Mouse (Mus musculus) ES-E14 (cell line): Measurements from ENCODE around the gene Lztr1.

Experiments
- HCFC1 ChIP-seq: IDR thresholded peaks from 2 replicates; pipeline ENCODE4 v1.6.1; 2012; ENCODE audit warnings: low read length, inconsistent platforms, borderline replicate concordance; ENCODE audit not compliant: insufficient read depth
- ZC3H11A ChIP-seq: IDR thresholded peaks from 2 replicates; pipeline ENCODE4 v1.6.1; 2012; ENCODE audit warnings: low read depth, mild to moderate bottlenecking, inconsistent platforms, low read length, borderline replicate concordance

DNA sequence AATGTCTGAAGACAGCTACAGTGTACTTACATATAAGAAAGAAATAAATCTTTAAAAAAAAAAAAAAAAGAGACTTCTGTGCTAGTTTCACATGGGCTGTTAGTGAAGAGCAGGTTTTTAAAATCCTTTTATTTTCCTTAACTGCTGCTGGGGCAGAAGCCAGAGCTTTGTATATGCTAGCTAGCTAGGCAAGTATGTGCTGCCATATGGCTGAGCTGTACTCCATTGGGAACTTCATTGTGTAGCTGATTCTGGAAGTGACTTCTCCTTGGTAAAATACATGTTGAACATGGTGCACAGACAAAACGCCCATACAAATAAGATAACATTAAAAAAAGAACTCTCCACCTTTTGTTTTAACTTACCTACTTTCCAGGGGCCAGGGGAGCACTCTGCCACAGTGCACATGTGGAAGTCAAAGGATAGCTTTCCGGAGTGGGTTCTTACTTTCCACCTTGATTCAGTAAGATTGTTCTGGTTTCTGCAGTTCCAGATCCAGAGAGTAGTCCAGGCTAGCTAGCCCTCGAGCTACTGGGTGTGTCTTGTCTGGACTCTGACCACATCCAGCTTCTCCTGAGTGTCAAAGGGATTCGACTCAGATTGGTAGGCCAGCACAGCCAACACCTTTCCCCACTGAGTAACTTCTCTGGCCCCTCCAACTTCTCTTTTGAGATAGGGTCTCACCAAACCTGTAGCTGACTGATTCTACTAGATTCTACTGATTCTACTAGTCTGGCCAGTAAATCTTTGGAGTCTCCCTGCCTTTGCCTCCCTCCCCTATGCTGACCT lies 41.4 kb upstream of the Lztr1 start:
- TF ChIP-seq HCFC1: no peak
- no peak for TF ChIP-seq ZC3H11A
